Mouse (Mus musculus) left cerebral cortex, postnatal 25 days (tissue): ENCODE measurements around the gene Krt90. TPM values are rescaled to one million over a fixed set of nuclear protein-coding genes. Genes with fewer than 3 reads are reported as not detected.
A peak's percentile ranks its signal among the peaks of the same experiment; 100 is the strongest.
"Not testable (repeated sequence)": the region's sequence is repeated elsewhere in the genome, so short reads cannot be mapped to it uniquely, and the experiment has no call there.

Source experiments
- DNase-seq, 2 experiments: peaks; one replicate each; pipeline ENCODE4 v3.0.0; 2022; ENCODE audit warnings: low spot score in 2 of 2, mixed read lengths in 1 of 2
- intact Hi-C: fragments of 180-260 bp; cut with DNase I; formaldehyde crosslinking; loops from one replicate; pipeline ENCODE4 v1.15.1; 2025
- microRNA-seq, 2 experiments: library from miRNA; unstranded; fragments of <30 nt; microRNA quantifications; one replicate each; pipeline ENCODE4 v1.2.0; 2022
- total RNA-seq, 2 experiments: library from RNA; stranded (reverse); gene quantifications; 2 replicates each; pipeline ENCODE4 v1.2.3; 2021

The Krt90 gene
- total RNA-seq, 2 experiments from 2014 or later: not detected

DNA sequence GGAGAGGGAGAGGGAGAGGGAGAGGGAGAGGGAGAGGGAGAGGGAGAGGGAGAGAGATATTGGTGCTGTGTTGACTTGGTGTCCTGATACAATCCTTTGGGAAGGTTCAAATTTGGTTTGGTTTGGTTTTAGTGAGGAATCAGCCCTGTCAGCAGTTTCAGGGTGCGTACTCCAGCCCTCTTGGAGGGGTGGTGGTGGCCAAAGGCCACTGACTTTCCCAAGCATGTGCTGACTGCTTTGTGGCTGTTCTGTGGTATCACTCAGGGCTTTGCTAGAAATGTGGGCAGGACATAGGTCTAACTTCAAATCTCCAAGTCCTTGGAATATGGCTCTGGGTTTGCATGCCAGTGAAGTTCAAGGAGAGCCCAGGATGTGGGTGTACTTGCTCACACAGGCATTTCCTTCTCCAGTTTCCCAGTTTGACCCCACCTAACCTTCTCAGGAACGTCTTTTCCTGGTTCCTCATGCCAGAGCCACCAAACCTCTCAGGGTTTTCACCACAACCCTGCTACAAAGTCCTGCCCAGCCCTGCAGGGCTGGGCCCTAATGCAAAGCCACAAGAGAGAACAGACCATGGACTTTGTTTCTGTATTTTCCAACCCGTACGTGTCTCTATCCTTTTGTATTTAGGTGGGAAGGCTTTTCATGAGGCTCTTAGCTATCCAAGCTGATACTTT lies 40.1 kb downstream of the Krt90 start:
- intact Hi-C loops: loop anchor here (5.0 kb wide), 1 partner anchor 545 kb away; no protein-coding TSS in a partner anchor
- DNase-seq: no peak

DNA sequence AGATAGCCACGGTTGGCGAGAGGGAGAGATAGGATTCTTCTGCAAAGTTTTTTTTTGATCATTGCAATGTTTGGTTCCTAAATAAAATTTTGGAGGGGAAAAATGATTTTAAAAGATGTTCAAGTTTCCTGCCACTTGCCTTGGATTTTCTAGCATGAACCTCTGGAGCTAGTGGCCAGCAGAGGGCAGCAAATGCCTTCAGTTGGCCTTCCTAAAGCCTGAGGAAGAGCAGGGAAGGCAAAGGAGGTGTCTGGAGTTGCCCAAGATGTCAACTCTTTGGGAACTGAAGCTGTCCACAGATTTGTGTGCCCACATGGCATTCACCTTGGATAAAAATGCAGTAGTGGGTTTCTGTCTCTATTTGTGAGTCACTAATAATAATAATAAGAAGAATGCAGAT lies 43.0 kb downstream of the Krt90 start:
- intact Hi-C loops: loop anchor here (1.0 to 5.0 kb wide), 5 partner anchors 181 to 548 kb away; no protein-coding TSS in a partner anchor

DNA sequence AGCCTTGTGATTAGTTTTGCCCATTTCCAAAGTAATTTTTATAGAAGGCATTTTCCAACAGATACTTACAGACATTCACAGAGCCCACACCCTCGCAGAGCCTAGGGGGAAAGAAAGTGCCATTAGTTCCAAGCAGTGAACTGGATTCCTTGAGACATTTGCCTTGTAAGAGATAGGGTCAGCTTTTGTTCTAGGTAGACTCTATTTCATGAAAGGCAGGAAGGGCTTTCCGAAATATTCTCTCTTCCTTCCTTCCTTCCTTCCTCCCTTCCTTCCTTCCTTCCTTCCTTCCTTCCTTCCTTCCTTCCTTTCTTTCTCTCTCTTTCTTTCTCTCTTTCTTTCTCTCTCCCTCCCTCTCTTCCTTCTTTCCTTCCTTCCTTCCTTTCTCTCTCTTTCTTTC lies 45.6 kb downstream of the Krt90 start, which contains the start of gene Gm49425:
Gm49425 (minus strand) TSS at position 101 of the 400 bp plus-strand sequence.
- DNase-seq, intact Hi-C loops: not testable (repeated sequence)

More for the DNA sequence above, 43.0 kb downstream of the Krt90 start:
- DNase-seq: peak; percentile 80 to 83

DNA sequence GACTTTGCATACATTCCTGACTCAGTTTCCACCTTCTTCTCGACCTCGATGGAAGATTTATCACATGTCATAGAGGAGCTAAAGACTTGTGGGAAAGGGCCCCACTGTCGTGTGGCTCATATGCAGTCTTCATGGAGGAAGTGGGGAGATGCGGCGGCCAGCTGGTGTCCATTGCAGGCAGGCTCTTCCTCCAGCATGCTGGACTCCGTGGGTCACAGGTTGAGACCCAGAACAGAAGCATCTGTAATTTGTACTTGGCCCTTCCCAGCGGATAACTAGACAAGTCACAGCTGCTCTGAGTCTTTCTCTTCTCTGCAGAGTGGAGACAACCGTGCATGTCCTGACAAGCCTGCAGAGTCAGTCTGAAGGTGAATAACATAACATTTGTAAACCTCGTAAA lies 54.5 kb downstream of the Krt90 start:
- intact Hi-C loops: no loop called here

DNA sequence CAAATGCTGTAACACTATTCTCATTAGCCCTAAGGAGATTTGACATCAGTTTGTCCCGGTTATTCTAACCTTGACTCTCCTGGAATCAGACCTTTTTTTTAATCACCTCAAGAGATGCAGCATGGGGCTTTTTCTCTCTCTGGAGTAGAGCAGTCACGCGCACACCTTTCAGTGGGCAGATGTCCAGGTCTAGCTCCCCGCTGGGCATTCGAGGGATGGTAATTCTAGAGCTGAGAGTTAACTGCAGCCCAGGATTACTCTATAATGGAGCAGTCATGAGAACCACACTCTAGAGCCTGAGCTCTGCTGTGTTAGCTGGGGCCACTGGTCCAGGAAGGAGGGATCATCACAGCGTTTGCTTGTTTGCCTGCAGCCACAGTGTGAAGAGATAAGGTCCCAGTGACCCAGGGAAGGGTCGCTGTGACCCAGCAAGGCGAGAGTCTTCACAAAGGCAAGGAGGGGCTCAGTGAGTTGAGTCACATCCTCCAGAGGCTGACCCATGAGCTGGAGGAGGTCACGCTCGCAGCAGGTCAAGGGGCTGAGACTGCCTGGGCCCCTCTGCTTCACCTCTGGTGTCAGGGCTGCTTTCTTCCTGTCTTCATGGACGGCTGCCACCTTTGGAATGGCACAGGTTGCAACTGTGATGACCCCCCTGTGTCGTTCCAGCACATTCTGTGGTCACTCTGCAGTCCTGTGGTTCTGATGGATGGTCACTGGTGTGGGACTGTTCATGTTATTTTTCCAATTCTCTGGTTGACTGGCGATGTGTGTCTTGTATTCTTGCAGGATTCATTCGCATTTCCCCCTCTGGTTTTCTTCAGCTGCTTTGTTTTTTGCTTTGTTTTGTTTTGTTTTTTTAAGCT lies 55.6 kb downstream of the Krt90 start:
- DNase-seq: no peak
- intact Hi-C loops: no loop called here

More for the DNA sequence above, 54.5 kb downstream of the Krt90 start:
- DNase-seq: no peak

Small RNA genes within 50 kb of the gene (microRNA-seq; reads per million reads assigned to microRNA genes)
- 0 reads per million in 2 experiments for gene Gm44393
- gene Gm44460: 0 reads per million in 2 experiments

Other genes with a start within 250 kb of the Krt90 start
- gene Krt80, start 192.8 kb downstream of the Krt90 start, total RNA-seq: 1 to 10 TPM; 2.2 to 2.4 TPM
- gene Krt7, start 151.9 kb downstream of the Krt90 start, total RNA-seq: under 1 TPM; 0.09 to 0.21 TPM
- gene Krt87, start 124.1 kb downstream of the Krt90 start, total RNA-seq: not detected
- gene Krt88, start 115.2 kb downstream of the Krt90 start, total RNA-seq: not detected
- gene Krt81, start 99.2 kb downstream of the Krt90 start, total RNA-seq: not detected
- gene Krt86, start 89.5 kb downstream of the Krt90 start, total RNA-seq: not detected
- gene Krt83, start 71.4 kb downstream of the Krt90 start, total RNA-seq: not detected
- gene Gm49425, start 45.7 kb downstream of the Krt90 start, total RNA-seq: not detected
- gene Krt84, start 30.1 kb downstream of the Krt90 start, total RNA-seq: not detected
- gene Krt82, start 12.3 kb downstream of the Krt90 start, total RNA-seq: not detected
- gene Krt75, start 11.0 kb upstream of the Krt90 start, total RNA-seq: not detected
- not detected for gene Gm5414, start 65.2 kb upstream of the Krt90 start, total RNA-seq
- not detected for gene Gm5478, start 84.4 kb upstream of the Krt90 start, total RNA-seq
- not detected for gene Krt6b, start 117.3 kb upstream of the Krt90 start, total RNA-seq
- not detected for gene Krt6a, start 131.4 kb upstream of the Krt90 start, total RNA-seq
- not detected for gene Krt5, start 149.9 kb upstream of the Krt90 start, total RNA-seq
- not detected for gene Krt71, start 180.2 kb upstream of the Krt90 start, total RNA-seq
- gene Krt72, start 223.5 kb upstream of the Krt90 start, total RNA-seq: not detected
- 1 to 10 TPM; 1.3 to 2.0 TPM for gene Krt73, start 239.4 kb upstream of the Krt90 start, total RNA-seq